Mouse (Mus musculus): ENCODE measurements at regions not wholly inside any gene's neighbourhood (a gene's known extent, or its start where the extent isn't known, plus 50 kb on each side); places are given as distances from the start of the nearest gene placed in this dataset.

DNA sequence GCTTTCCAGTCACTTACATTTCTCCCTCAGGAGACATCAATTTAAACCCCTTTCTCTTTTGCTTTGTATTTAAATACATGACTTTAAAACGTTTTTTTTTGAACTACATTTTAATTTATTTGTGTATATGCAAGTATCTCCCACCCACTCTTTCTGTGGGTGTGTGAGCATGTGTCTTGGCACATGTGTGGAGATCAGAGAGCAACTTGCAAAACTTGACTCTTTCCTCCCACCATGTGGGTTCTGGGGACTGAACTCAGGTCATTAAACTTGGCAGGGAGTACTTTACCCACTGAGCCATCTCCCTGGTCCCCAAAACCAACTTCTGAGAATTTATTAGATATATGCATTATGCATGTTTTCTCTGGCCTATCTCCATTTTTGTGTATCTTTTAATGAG lies 143.9 kb downstream of the Ttc32 start:
- no peak for ATAC-seq (ENCODE audit: insufficient number of reproducible peaks, low FRiP score, low TSS enrichment)

GRCm38 (mm10) chr12:9174327-9174726 lies 144.5 kb downstream of the Ttc32 start:
- no peak for ATAC-seq (ENCODE audit: insufficient number of reproducible peaks, low FRiP score, low TSS enrichment)

DNA sequence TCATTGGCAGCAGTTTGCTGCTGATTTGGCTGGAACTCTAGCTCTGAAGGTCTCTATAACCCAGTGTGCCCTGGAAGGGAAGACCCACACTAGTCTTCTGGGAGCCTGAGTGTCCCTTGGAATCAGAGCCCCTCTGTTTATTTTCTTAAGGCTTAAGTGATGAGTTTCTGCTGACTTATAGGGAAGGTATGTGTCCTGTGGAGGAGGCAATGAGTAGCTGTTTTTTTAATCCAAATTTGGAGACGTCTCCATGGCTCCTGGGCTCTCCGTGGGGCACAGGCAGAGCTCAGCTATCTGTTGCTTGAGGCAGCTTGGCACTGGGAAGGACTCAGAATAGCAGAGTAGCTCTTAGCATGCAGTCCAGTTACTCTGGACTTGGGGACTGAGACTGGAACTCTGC lies 146.4 kb downstream of the Ttc32 start:
- ATAC-seq (ENCODE audit: insufficient number of reproducible peaks, low FRiP score, low TSS enrichment): no peak

- no peak for ATAC-seq (ENCODE audit: insufficient number of reproducible peaks, low FRiP score, low TSS enrichment)
Measured at GRCm38 (mm10) chr12:9178626-9179025, 148.8 kb downstream of the Ttc32 start.

DNA sequence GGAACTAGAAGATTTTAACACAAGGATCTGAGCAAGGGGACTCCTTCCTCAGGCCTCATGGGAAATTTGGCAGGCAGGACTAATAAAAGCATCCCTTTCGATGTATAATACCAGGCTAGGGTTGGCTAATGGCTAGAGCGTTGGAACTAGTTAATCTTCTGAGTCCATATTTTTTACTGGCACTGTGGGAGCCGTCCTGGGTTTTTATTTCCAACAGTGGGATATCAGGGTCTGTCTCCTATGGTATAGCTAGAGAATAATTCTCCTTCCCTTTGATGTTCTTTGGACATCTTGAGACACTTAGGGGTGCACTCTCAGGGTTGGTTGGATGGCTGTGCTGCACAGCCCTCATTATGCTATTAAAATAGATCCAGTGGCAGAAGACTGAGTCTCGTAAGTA lies 150.9 kb downstream of the Ttc32 start:
- ATAC-seq (ENCODE audit: insufficient number of reproducible peaks, low FRiP score, low TSS enrichment): no peak

- ATAC-seq (ENCODE audit: insufficient number of reproducible peaks, low FRiP score, low TSS enrichment): no peak
Measured at GRCm38 (mm10) chr12:9191721-9192120, 161.9 kb downstream of the Ttc32 start.

DNA sequence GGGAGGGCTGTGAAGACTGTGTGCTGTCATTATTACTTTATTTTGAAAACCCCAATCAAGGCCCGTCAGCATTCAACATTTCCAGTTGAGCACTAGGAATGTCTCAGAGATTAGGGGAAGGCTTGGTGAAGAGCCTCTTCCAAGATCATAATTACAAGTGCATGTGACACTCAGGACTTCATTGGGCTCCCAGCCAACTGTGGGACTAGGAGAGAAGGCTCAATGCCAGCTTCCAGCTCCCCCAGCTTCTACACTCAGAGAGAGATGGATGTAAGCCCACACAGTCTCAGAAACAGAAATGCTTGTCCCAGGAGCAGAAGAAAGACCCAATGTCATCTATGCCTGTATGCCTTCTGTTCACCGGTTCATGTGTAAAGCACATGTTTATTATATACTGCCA lies 169.5 kb downstream of the Ttc32 start:
- no peak for ATAC-seq (ENCODE audit: insufficient number of reproducible peaks, low FRiP score, low TSS enrichment)

DNA sequence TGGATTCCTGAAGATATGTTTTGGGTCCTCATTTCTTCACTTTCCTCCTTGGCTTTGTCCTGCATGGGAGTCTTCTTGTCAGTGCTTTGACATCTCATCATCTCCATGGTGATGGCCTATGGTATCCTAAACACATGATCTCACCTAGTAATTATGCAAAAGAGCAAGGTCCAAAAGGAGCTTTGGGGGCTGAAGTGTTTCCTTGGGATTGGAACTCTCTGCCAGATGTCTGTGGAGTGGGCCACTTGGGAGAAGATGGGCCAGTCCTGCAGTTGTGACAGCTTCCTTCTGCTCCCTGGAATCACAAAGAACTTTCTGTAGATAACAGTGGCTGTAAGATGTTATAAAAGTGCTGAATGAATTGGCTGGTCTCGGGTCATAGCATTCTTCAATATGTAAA lies 182.4 kb downstream of the Ttc32 start:
- no peak for ATAC-seq (ENCODE audit: insufficient number of reproducible peaks, low FRiP score, low TSS enrichment)

DNA sequence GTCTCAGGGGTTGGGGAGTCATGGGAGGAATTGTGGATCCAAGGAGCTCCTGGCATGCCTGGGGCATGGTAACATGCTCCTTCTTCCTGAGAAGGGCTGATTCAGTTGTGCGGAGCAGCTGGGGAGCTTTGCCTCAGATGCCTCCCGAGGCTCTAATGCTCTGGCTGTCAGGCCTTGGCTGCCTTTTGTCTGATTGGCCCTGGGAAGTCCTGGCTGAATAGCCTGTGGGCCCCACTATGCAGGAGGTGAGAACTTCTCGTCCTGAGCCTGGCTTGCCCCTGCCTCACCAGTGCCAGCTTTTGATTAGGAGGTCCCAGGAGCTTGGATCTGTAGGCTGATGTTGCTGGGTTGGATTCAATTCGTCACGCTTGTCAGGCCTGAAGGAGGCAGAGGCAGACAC lies 195.2 kb downstream of the Ttc32 start:
- no peak for ATAC-seq (ENCODE audit: insufficient number of reproducible peaks, low FRiP score, low TSS enrichment)

GRCm38 (mm10) chr12:9227901-9228300 lies 198.1 kb downstream of the Ttc32 start:
- ATAC-seq (ENCODE audit: insufficient number of reproducible peaks, low FRiP score, low TSS enrichment): no peak

GRCm38 (mm10) chr12:9228486-9228885 lies 198.7 kb downstream of the Ttc32 start:
- no peak for ATAC-seq (ENCODE audit: insufficient number of reproducible peaks, low FRiP score, low TSS enrichment)

DNA sequence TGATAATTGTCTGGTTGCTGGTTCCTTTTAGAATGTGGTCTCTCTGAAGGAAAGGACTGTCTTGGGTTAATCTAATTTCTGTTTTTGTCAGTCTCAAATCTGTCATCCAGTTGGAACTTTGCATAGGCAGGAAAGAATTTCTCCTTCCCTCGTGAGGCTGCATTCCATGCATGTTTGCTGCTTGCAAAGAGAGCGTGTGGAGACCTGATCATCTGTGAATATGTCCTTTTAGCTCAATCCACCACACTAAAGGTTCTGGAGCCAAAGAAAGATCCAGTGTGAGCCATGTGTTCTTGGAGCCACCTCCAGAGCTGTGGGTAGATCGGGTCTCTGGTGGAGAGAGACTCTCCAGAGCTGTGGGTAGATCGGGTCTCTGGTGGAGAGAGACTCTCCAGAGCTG lies 200.2 kb downstream of the Ttc32 start:
- no peak for ATAC-seq (ENCODE audit: insufficient number of reproducible peaks, low FRiP score, low TSS enrichment)

DNA sequence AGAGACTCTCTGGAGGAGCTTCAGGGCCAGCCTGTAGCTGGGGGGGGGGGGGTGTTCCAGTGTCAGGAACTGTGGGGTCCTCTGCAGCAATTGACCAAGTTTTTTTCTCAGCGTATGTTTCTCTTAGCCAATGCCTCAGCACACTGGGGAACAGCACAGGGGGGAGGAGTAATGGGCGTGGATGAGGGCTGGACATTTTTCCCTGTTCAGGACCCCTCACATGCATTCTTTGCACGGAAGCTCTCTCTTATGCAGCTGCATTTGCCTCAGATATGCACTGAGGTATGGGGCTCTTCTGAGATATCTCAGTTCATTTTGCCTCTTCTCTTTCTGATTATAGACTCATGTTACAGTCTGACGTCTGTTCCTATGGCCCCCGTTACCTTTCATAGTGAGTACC lies 200.8 kb downstream of the Ttc32 start:
- no peak for ATAC-seq (ENCODE audit: insufficient number of reproducible peaks, low FRiP score, low TSS enrichment)

- ATAC-seq (ENCODE audit: insufficient number of reproducible peaks, low FRiP score, low TSS enrichment): no peak
Measured at GRCm38 (mm10) chr12:9232431-9232830, 202.6 kb downstream of the Ttc32 start.

GRCm38 (mm10) chr12:9235866-9236265 lies 206.1 kb downstream of the Ttc32 start:
- no peak for ATAC-seq (ENCODE audit: insufficient number of reproducible peaks, low FRiP score, low TSS enrichment)

GRCm38 (mm10) chr12:9237538-9237937 lies 207.7 kb downstream of the Ttc32 start:
- no peak for ATAC-seq (ENCODE audit: insufficient number of reproducible peaks, low FRiP score, low TSS enrichment)

DNA sequence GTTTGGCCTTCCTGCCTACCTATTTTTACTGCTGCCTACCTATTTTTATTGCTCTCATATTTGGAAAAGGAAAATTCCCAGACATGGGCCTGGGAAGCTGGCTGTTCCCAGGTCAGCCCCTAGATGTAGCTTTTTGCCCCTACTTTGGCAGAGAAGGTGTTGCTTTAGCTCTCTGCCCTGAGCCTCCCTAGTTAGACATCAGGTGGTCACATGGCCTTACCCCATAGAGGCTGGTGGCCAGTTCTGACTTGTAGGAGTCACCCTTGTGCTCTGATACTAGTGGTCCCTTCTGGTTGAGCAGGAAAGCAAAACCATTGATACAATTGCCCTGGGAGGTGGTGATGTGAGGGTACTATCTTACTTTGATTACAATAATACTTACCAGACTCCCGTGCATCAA lies 208.2 kb downstream of the Ttc32 start:
- no peak for ATAC-seq (ENCODE audit: insufficient number of reproducible peaks, low FRiP score, low TSS enrichment)

- ATAC-seq (ENCODE audit: insufficient number of reproducible peaks, low FRiP score, low TSS enrichment): no peak
Measured at GRCm38 (mm10) chr12:9247506-9247905, 217.7 kb downstream of the Ttc32 start.

GRCm38 (mm10) chr12:9251772-9252171 lies 222.0 kb downstream of the Ttc32 start:
- no peak for ATAC-seq (ENCODE audit: insufficient number of reproducible peaks, low FRiP score, low TSS enrichment)

GRCm38 (mm10) chr12:9253306-9254074 lies 223.7 kb downstream of the Ttc32 start:
- no peak for ATAC-seq (ENCODE audit: insufficient number of reproducible peaks, low FRiP score, low TSS enrichment)

DNA sequence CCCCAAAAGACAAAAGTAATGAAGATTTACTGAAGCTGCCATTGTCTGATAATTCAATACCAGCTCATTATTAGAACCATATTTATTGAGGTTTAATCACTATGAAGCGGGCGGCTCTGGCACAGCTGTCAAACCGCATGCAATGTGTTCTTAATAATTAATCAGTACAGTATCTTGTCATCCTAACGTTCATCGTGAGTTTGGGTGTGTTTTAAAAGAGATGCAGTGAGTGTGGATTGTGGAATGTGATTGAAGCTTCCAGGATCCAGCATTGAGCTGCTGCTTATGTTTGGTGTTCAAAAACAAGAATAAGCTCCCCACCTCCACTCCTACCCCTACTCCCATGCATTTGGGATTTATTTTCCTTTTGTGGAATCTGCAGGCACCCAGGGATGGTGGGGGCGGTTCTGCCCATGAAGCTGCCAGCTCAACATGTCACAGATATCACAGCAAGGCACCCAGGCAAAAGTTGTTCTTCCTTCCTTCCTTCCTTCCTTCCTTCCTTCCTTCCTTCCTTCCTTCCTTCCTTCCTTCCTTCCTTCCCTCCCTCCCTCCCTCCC lies 224.6 kb downstream of the Ttc32 start:
- ATAC-seq (ENCODE audit: insufficient number of reproducible peaks, low FRiP score, low TSS enrichment): no peak
